Mouse (Mus musculus) forebrain, embryonic 13.5 days (tissue): Measurements from ENCODE around the gene Cchcr1. TPM values are rescaled to one million over a fixed set of nuclear protein-coding genes. Genes with fewer than 3 reads are reported as not detected.
A peak's percentile ranks its signal among the peaks of the same experiment; 100 is the strongest.
"Not testable (repeated sequence)": the region's sequence is repeated elsewhere in the genome, so short reads cannot be mapped to it uniquely, and the experiment has no call there.

Experiments used
- ATAC-seq: fragments of 200-750 bp; cut with Nextera tagmentation; 2 replicates; pipeline ENCODE4 v1.8.0; 2017
- H3K27ac ChIP-seq: fragments of 300-500 bp; sonication (generic); 2 replicates; pipeline ENCODE4 v1.5.1; 2015; ENCODE audit warnings: inconsistent platforms, mild to moderate bottlenecking, moderate library complexity
- H3K27me3 ChIP-seq: fragments of 300-500 bp; sonication (generic); 2 replicates; pipeline ENCODE4 v1.6.1; 2015; ENCODE audit warnings: mild to moderate bottlenecking, inconsistent platforms
- H3K36me3 ChIP-seq: fragments of 300-500 bp; sonication (generic); 2 replicates; pipeline ENCODE4 v1.6.1; 2015; ENCODE audit warnings: mild to moderate bottlenecking, inconsistent platforms; ENCODE audit not compliant: poor library complexity, severe bottlenecking
- H3K4me1 ChIP-seq: fragments of 300-500 bp; sonication (generic); 2 replicates; pipeline ENCODE4 v1.6.1; 2015; ENCODE audit warnings: inconsistent platforms
- H3K4me2 ChIP-seq: fragments of 300-500 bp; sonication (generic); 2 replicates; pipeline ENCODE4 v1.6.1; 2015; ENCODE audit warnings: inconsistent platforms, mild to moderate bottlenecking, moderate library complexity
- H3K4me3 ChIP-seq: fragments of 300-500 bp; sonication (generic); 2 replicates; pipeline ENCODE4 v1.5.1; 2015; ENCODE audit warnings: mild to moderate bottlenecking, inconsistent platforms
- H3K9ac ChIP-seq: fragments of 300-500 bp; sonication (generic); 2 replicates; pipeline ENCODE4 v1.6.1; 2015; ENCODE audit warnings: mild to moderate bottlenecking, inconsistent platforms
- H3K9me3 ChIP-seq: fragments of 300-500 bp; sonication (generic); replicated peaks from 2 replicates; pipeline ENCODE4 v1.6.1; 2016; ENCODE audit warnings: inconsistent platforms
- WGBS: fragments of 180-500 bp; shearing (Covaris S2); methylation state at CpG from one replicate; pipeline ENCODE4 v1.1.7; 2015; 5-methylcytosine and 5-hydroxymethylcytosine counted together
- polyA plus RNA-seq: library from polyadenylated mRNA; unstranded; fragments of >200 nt; fragmentation: Nextera tagmentation; extraction: Ambion mirVana; gene quantifications from 2 replicates; pipeline ENCODE4 v1.2.1, GENCODE M21; 2015

The Cchcr1 gene
- 11.7 and 13.8 TPM in 2 replicates for polyA plus RNA-seq

GRCm38 (mm10) chr17:35516652-35517500, at the start of gene Cchcr1, which contains the start of gene Tcf19:
Gene Cchcr1 (plus strand): TSS chr17:35517100.
Gene Tcf19 (minus strand): TSS chr17:35516824.
- peaks cover 36% of the 10 kb centered on the region for H3K4me1 ChIP-seq
- peak within 1 kb of the TSS; percentile 68 for H3K9ac ChIP-seq
- H3K27me3 ChIP-seq = no peaks in the 10 kb centered on the region
- WGBS = under 1% methylated on average over 67 of the region's 67 CpGs
- H3K36me3 ChIP-seq = peaks cover 11% of the 10 kb centered on the region; the same call in 1 of the 2 replicates
- peak; percentile 97 for ATAC-seq
- peak within 1 kb of the TSS; percentile 72 for H3K4me2 ChIP-seq
- peak within 1 kb of the TSS; percentile 59 for H3K4me3 ChIP-seq
- H3K9me3 ChIP-seq = no peaks in the 10 kb centered on the region
- no peak within 1 kb of the TSS for H3K27ac ChIP-seq

DNA sequence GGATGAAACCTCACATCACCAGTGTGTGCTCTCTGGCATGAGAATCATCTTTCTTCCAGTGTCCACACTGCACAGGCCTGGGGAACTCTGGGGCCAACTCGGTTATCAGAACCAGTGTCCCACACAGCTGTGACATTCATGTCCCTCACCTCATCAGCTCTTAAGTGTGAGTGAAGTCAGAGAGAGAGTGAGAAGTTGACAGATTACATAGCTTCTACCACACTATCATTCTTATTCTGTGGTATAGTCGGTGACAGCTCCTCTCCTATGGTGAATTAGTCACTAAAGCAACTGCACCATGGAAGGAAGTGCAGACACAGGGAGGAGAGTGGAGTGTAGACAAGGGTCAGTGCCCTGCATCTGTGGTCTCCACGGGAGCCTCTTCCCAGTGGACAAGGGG, 48.0 kb upstream of the Cchcr1 start:
- H3K9me3 ChIP-seq, H3K9ac ChIP-seq, H3K36me3 ChIP-seq, H3K4me3 ChIP-seq, ATAC-seq, H3K27ac ChIP-seq, H3K4me2 ChIP-seq: not testable (repeated sequence)
- 74% methylated on average over 3 of the region's 3 CpGs for WGBS
- H3K27me3 ChIP-seq = peaks cover 45% of the 10 kb centered on the region
- peaks cover 11% of the 10 kb centered on the region for H3K4me1 ChIP-seq

- peaks cover 11% of the 10 kb centered on the region for H3K4me1 ChIP-seq
- WGBS = 1% methylated on average over 69 of the region's 80 CpGs
- no peak for ATAC-seq
- no peaks in the 10 kb centered on the region for H3K36me3 ChIP-seq
- H3K9ac ChIP-seq = peak within 1 kb of the TSS; percentile 34; the same call in 1 of the 2 replicates
- peak within 1 kb of the TSS; percentile 35 for H3K4me3 ChIP-seq
- H3K27ac ChIP-seq = no peak within 1 kb of the TSS
- H3K4me2 ChIP-seq = peak within 1 kb of the TSS; percentile 63
- H3K9me3 ChIP-seq = no peaks in the 10 kb centered on the region
- peaks cover 50% of the 10 kb centered on the region for H3K27me3 ChIP-seq
Observed at GRCm38 (mm10) chr17:35469842-35470751, 46.8 kb upstream of the Cchcr1 start, which contains the start of gene H2-Q10. Gene H2-Q10 (plus strand): TSS chr17:35470089.

DNA sequence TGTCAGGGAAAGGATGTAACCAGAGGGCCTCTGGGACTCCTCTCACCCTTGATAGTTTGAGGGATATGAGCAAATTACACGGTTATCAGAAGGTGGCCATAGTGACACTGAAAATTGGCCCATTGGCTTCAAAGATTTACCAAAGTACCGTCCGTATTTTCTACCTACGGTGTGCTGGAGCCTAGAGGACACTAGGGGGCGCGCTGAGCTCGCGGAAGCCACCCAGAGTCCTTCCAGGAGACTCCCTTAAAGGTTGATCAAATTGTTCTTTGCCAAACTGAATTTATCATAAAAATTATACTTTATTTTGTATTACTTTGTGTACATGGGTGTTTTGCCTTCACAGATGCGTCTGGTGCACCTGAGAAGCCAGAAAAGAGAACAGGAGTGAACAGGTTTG, 32.8 kb upstream of the Cchcr1 start:
- H3K36me3 ChIP-seq = no peaks in the 10 kb centered on the region

DNA sequence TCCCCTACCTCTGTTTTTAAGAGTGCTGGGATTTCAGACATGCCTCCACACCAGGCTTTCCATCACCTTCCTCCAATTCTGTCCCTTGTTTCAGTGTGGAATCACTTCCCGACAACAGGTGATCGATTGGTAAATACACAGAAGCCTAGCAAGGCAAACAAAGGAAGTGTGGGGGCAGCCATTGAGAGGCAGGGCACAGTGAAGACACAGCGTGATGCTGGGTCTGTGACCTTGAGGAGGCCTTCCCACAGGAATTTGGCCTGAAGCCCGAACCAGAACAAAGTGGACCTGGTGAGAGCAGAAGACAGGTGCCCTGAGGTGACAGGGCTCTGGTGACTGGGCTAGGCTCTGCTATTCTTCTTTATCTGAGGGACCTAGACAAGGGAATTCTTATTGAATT, 31.2 kb upstream of the Cchcr1 start:
- Histone ChIP-seq H3K4me3 (no peak overlapping the region), H3K27ac (no peak overlapping the region), H3K27me3 (no peaks in the 10 kb centered on the region), H3K9me3 (no peaks in the 10 kb centered on the region), H3K4me1 (0 out of 2 replicates have a peak, but pooled peaks cover 2% of the 10 kb centered on the region), H3K4me2 (no peak overlapping the region), H3K36me3 (no peaks in the 10 kb centered on the region), H3K9ac (no peak overlapping the region)
- WGBS = 30% methylated on average over 4 of the region's 4 CpGs
- no peak for ATAC-seq

More for the DNA sequence above, 32.8 kb upstream of the Cchcr1 start:
- Histone ChIP-seq H3K4me1 (0 out of 2 replicates have a peak, but pooled peaks cover 2% of the 10 kb centered on the region), H3K27me3 (no peaks in the 10 kb centered on the region), H3K27ac (no peak overlapping the region), H3K9ac (no peak overlapping the region), H3K4me3 (no peak overlapping the region), H3K4me2 (no peak overlapping the region), H3K9me3 (no peaks in the 10 kb centered on the region)
- WGBS = under 1% methylated on average over 9 of the region's 9 CpGs
- ATAC-seq = no peak

DNA sequence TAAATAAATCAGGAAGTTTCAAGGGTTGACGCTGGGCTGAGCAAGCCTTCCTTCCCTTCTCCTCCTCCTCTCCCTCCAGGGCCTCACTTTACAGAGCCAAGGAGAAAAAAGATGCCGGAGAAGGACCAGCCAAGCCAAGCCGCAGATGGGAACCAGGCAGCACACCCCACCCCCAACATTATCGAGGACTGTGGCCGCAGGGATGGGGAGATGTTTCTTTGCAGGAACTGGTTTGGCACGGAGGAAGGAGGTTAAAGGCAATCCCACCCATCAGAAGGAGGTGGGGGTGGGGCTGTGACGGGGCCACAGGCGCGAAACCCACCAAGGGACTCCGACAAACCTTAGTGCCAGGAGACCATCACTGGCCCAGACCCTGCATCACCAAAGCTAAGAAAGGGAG, 30.2 kb upstream of the Cchcr1 start:
- Histone ChIP-seq H3K36me3 (no peaks in the 10 kb centered on the region), H3K9me3 (no peaks in the 10 kb centered on the region), H3K4me2 (no peak overlapping the region), H3K4me3 (no peak overlapping the region), H3K27ac (no peak overlapping the region), H3K27me3 (no peaks in the 10 kb centered on the region), H3K4me1 (0 out of 2 replicates have a peak, but pooled peaks cover 2% of the 10 kb centered on the region), H3K9ac (no peak overlapping the region)
- no peak for ATAC-seq
- 72% methylated on average over 10 of the region's 10 CpGs for WGBS

DNA sequence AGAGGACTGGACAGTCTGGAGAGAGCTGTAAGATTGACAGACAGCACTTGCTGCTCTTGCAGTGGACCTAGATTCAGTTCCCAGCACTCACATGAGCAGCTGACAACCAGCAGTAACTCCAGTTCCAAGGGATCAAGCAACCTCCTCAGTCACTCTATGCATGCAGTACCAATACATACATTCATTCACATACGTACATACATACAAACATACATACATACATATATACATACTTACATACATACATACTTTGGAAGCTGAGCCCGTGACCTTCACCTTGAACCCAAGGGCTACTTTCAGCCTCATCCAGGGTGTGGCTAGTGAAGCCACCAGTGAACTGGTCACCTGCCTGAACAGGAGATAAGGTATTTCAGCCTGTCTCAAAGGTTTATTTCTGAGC, 28.9 kb upstream of the Cchcr1 start:
- Histone ChIP-seq H3K4me3 (no peak overlapping the region), H3K27ac (no peak overlapping the region), H3K36me3 (no peaks in the 10 kb centered on the region), H3K9me3 (no peaks in the 10 kb centered on the region), H3K27me3 (no peaks in the 10 kb centered on the region), H3K4me2 (no peak overlapping the region), H3K4me1 (0 out of 2 replicates have a peak, but pooled peaks cover 2% of the 10 kb centered on the region), H3K9ac (no peak overlapping the region)
- 92% methylated on average over 2 of the region's 2 CpGs for whole genome bisulfite sequencing
- ATAC-seq = no peak

GRCm38 (mm10) chr17:35490320-35490719, 26.6 kb upstream of the Cchcr1 start:
- WGBS = 29% methylated on average over 5 of the region's 5 CpGs
- H3K27ac ChIP-seq = no peak overlapping the region

GRCm38 (mm10) chr17:35497124-35497523, 19.8 kb upstream of the Cchcr1 start:
- H3K36me3 ChIP-seq = no peaks in the 10 kb centered on the region
- H3K9ac ChIP-seq = no peak overlapping the region
- 96% methylated on average over 7 of the region's 7 CpGs for WGBS
- no peak overlapping the region for H3K4me2 ChIP-seq
- no peak overlapping the region for H3K27ac ChIP-seq
- H3K9me3 ChIP-seq = no peaks in the 10 kb centered on the region
- H3K4me3 ChIP-seq = no peak overlapping the region
- ATAC-seq = no peak
- H3K4me1 ChIP-seq = no peaks in the 10 kb centered on the region
- no peaks in the 10 kb centered on the region for H3K27me3 ChIP-seq

More at GRCm38 (mm10) chr17:35490320-35490719, 26.6 kb upstream of the Cchcr1 start:
- no peak overlapping the region for H3K9ac ChIP-seq
- H3K4me2 ChIP-seq = no peak overlapping the region
- no peaks in the 10 kb centered on the region for H3K36me3 ChIP-seq
- no peak overlapping the region for H3K4me3 ChIP-seq
- no peaks in the 10 kb centered on the region for H3K9me3 ChIP-seq
- no peaks in the 10 kb centered on the region for H3K27me3 ChIP-seq
- 0 out of 2 replicates have a peak, but pooled peaks cover 2% of the 10 kb centered on the region for H3K4me1 ChIP-seq
- no peak for ATAC-seq

DNA sequence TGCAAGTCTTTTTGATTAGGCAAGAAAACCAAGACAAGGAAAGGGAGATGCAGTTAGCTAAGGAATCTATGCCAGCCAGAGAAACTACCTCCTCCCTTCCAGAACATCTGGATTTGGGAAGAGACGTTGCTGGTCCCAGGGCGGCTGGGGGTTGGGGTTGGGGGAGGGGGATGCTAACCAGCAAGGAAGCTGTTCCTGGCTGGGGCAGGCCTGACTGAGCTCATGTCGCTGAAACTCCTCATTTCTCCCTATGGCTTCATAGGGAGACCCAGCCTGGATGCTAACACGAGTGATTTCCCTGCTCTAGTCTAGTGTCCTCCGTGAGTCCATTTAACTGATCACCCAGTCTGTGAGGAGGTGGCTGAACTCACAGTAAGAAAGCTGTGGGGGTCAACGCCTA, 14.7 kb upstream of the Cchcr1 start:
- no peaks in the 10 kb centered on the region for H3K36me3 ChIP-seq
- no peak for ATAC-seq
- H3K9me3 ChIP-seq = no peaks in the 10 kb centered on the region
- peaks cover 34% of the 10 kb centered on the region for H3K27me3 ChIP-seq
- H3K4me1 ChIP-seq = no peaks in the 10 kb centered on the region
- no peak overlapping the region for H3K27ac ChIP-seq
- 4% methylated on average over 6 of the region's 6 CpGs for WGBS
- H3K4me3 ChIP-seq = no peak overlapping the region
- no peak overlapping the region for H3K4me2 ChIP-seq
- H3K9ac ChIP-seq = no peak overlapping the region

- ATAC-seq = no peak
- H3K36me3 ChIP-seq = no peaks in the 10 kb centered on the region
- WGBS = 50% methylated on average over 5 of the region's 5 CpGs
Observed at GRCm38 (mm10) chr17:35502762-35503161, 14.1 kb upstream of the Cchcr1 start.

GRCm38 (mm10) chr17:35503849-35504248, 13.1 kb upstream of the Cchcr1 start:
- 15% methylated on average over 5 of the region's 5 CpGs for WGBS
- H3K27me3 ChIP-seq = peaks cover 47% of the 10 kb centered on the region
- ATAC-seq = no peak

More at GRCm38 (mm10) chr17:35502762-35503161, 14.1 kb upstream of the Cchcr1 start:
- Histone ChIP-seq H3K27me3 (peaks cover 39% of the 10 kb centered on the region), H3K4me1 (no peaks in the 10 kb centered on the region), H3K27ac (no peak overlapping the region), H3K4me2 (no peak overlapping the region), H3K4me3 (no peak overlapping the region), H3K9ac (no peak overlapping the region), H3K9me3 (no peaks in the 10 kb centered on the region)

More at GRCm38 (mm10) chr17:35503849-35504248, 13.1 kb upstream of the Cchcr1 start:
- H3K4me1 ChIP-seq = no peaks in the 10 kb centered on the region
- no peak overlapping the region for H3K27ac ChIP-seq
- H3K4me3 ChIP-seq = no peak overlapping the region
- no peaks in the 10 kb centered on the region for H3K36me3 ChIP-seq
- H3K9me3 ChIP-seq = no peaks in the 10 kb centered on the region
- H3K4me2 ChIP-seq = no peak overlapping the region
- no peak overlapping the region for H3K9ac ChIP-seq
